Mouse (Mus musculus) B cell, adult 2 months (primary cell): ENCODE results near the gene Fbxw5.
A peak's percentile ranks its signal among the peaks of the same experiment; 100 is the strongest.

Experiments used
- DNase-seq, 2 experiments: peaks; one replicate each; pipeline ENCODE4 v3.0.0; 2022

Fbxw5 gene

DNA sequence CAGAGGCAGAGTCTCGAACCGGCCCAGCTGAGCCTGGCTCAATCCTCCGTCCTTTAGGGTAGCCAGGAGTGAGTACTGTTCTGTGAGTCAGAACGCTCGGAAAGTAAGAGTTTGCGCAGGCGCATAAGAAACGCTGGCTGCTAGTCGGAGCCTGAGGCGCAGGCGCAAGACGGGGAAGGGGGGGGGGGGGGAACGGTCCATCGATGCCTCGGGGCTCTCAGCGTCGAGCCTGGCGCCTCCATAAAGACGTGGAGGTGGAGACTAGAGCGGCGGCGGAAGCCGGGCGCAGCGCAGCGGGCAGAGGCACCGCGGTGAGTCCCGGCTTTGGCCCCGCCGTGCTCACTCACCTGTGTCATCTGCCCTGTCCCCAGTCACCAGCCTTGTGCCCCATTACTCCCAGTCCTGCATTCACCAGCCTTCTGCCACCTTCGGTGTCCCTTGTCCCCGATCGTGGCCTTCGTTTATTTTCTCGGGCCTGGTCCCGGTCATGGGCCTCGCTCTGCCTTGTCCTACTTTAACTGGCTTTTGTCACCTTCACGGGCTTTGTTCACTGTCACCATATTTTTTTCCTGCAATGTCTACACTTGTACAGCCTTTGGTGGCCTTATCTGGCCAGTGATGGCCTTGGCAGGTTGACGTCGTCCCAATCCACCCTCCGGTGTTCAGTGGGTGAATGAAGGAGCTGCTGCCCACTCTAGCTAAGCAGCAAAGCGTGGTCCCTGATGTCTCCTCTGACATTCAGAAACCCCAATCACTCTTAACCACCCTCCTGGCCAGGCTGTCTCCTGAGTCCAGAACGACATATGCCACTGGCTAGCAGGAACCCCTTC is at the start of gene Fbxw5:
Fbxw5 (plus strand) TSS at position 175 of the 830 bp plus-strand sequence.
- DNase-seq: peak; percentile 76 to 78

DNA sequence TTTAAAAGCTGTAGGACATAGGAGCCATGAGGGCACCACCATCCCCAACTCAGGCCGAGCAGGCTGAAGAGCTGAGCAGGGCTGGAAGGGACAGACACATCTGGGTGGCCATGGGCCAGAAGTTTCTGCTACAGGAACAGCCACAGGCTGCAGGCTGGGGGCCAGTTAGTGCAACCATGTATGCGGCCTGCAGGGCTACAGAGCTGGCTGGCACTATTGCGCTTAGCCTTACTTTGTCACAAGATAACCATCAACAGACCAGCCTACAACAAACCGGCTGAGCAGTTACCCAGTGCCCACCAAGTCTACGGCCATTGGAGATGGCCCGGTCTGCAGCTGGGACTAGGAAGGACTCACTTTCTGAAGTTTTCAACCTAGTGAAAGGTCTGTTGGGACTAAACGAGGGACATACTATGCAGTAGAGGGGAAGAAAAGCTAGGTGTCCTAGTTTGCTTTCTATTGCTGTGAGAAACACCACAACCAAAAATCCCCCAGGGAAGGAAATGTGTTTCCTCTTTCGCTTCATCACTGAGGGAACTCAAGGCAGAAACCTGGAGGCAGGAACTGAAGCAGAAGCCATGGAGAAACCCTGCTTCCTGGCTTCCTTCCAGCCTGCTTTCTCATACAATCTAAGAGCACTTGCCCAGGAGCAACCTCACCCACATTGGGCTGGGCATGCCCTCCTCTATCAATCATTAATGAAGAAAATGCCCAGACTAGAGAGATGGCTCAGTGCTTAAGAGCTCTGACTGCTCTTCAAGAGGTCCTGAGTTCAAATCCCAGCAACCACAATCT is 49.5 kb upstream of the Fbxw5 start:
- DNase-seq: no peak

DNA sequence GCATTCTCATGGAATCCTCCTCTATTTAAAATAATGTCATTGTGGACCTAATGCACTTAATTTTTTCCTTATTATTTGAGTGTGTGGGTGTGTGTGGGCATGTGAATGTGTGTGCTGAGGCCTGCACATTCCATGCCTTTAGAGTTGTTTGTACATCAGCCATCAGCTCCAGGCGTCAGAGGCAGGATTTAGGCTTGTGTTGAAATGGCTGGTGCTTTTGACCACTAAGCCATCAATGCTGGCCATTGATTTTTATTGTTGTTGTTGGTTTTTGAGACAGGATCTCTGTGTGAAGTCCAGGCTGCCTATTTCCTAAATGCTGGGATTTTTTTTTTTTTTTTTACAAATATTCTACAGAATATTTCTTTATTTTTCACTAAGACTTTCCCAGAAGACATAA is 47.6 kb upstream of the Fbxw5 start:
- DNase-seq: no peak

DNA sequence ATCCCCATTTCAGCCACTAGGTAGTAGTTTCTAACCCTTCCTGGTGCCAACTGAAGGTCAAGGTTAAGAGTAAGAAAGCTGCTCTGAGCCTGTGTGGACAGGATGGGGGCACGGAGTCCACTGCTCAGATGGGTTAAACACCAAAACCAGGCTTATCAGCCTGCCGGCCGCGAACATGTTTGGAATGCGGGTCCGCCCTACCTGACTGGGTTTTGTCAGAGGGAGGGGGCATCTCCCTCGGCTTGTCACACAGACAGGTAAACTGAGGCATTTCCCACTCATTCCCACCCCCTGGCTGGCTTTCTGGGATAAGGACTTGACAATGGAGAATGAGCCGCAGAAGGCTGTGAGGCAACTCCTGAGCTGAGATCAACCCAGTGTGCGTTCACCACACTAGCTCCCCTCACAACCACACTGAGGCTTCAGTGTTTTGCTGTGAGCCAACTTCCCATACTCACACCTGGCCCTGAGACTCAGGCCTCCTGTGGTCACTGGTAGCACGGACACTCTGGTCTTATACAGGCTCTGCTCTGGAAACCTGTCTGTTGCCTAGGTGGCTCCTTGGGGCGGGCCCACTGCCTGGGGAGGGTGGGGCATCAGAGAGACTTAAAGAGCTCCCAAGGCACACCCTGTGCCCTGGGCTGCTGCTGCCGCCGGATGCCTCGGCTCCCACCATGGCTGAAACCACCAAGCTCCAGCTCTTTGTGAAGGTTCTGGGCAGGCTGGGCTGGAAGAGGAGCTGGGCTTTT is 44.2 kb upstream of the Fbxw5 start, which contains the start of gene Clic3:
Clic3 (plus strand) TSS at position 634 of the 749 bp plus-strand sequence.
- no peak for DNase-seq

DNA sequence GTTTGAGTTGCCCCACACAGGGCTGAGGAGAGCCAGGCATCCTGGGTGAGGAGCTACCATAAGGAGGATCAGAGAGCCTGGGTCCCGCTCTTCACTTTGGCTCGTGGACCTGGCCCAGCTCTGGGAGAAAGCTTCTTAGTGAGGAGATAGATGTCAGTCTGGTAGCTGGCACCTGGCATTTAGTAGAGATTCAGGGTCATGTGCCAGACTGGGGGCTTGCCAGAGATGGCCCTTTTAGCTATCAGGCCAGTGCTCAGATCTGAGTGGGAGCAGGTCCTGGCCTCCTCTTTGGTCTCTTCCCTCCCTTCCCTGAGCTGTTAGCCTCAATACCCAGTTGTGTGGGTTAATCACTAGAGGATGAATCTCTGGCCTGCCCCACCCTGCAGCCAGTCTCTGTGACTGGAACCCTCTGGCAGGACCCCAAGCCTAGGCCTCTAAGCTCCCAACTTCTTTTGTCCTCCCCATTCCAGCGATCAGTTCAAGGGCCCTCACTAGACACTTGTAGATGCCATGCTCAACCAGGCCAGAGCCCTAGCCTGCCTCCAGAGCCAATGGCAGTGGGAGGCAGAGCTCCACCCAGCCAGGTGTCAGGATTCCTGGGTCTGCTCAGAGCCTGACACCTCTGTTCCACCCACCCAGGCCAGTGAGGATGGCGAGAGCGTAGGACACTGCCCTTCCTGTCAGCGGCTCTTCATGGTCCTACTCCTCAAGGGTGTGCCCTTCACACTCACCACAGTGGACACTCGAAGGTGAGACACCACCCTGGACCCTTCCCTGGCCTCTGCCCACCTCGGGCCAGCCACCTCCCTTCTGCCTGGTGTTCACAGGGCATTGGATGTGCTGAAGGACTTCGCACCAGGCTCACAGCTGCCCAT is 43.3 kb upstream of the Fbxw5 start:
- no peak for DNase-seq

DNA sequence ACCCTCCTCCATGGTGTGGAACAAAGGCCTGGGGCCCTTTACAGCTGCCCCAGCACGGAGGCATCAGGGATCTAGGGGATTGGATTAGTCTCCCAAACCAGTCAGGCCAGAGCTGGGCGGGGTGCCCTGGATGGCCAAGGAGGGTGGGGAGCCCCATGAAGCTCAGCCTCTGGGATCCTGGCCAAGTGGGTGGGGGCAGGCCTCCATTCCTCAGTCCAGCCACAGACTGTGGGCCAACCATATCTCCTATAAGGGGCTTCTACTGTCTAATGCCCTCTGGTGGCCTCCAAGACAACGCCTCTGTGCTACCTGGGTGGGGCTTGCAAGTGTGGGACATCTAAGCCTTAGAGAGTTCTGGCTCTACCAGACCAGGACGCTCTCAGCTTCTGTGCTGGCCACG is 41.6 kb upstream of the Fbxw5 start:
- no peak for DNase-seq

DNA sequence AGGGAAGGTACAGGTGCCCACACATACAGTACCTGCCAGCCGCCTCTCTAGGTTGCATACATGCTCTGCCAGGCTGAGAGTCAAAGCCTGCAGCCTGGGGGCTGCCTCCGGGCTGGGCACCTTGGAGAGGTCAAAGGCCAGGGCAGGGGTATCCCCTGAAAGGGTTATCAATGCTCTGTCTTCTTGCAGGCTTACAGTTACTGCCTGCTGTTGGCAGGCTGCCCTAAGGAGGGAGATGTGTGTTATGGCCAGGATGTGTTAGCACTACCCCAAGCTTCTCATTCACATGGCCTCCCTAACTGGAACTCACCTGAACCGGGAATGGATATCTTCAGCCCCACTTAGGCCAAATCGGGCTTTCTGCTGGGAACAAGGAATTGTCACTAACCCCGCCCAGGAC is 40.4 kb upstream of the Fbxw5 start:
- DNase-seq: no peak

DNA sequence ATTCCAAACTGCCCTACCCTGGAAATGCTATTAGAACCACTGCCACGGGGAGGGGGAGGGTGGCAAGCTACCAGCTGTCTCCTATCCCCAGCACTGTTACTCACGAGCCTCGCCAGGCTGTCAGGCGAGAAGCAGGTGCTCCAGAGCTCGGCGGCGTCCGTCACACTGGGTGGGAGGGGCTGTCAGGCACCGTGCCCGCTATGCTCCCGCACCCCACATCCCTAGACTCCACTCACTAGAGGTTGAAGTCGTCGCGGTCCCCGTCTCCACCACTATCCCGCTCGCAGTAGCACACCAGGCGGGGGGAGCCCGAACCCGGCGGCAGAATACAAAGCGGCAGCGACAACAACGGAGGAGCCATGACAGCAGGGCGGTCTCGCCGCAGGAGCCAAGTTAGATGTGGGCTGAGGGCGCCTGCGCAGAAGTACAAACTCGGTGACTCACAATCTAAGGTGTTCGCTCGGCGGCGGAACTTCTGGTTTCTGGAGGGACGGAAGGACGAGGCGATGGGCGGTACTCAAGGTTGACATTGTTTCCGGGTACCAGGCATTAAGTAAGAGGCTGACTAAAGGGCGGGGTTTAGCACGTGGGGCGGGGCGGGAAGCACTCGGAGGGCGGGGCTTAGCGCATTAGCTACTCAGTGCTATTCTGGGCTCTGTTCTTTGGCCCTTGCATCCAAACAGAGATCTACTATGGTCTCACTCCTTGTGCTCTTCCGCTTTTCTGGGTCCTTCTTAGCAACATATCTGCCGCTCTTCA is 39.8 kb upstream of the Fbxw5 start, which contains the start of gene Paxx:
Paxx (minus strand) TSS at position 544 of the 759 bp plus-strand sequence.
- peak; percentile 92 to 94 for DNase-seq

DNA sequence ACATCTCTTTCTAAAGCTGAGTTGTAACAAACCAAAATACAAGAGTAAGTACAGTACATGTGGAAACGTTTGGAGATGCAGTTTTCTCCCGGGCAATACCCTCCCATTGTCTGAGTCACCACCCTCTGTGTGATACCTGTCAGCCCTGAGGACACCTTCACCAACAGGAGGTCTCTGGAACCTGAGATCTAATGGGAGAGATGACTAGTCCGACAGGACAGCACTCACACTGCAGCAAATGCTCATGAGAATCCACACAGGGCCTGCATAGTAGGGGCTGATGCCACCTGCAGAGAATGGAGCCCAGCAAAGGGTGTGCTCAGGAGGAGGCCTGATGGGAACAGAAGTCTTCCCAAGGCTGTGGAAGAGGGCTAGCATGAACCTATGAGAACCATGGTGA is 39.1 kb upstream of the Fbxw5 start:
- no peak for DNase-seq

DNA sequence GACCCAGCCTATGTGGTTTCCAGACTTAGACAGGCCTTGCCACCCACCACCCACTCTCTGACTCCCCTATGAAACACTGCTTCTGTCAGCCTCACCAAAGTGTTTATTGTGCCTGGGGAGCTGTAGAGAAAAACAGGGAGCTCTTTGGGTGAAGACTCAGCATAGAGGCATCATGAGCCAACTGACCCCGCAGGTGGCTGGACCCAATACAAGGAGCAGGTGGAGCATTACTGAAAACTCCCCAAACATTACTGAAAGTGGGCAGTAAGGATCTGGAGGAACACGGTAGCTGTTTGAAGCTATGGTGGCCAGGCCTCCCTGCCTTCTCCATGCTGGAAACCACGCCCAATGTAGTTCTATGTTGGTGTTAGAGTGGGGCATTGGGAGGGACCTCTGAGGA is 36.9 kb upstream of the Fbxw5 start:
- DNase-seq: no peak

DNA sequence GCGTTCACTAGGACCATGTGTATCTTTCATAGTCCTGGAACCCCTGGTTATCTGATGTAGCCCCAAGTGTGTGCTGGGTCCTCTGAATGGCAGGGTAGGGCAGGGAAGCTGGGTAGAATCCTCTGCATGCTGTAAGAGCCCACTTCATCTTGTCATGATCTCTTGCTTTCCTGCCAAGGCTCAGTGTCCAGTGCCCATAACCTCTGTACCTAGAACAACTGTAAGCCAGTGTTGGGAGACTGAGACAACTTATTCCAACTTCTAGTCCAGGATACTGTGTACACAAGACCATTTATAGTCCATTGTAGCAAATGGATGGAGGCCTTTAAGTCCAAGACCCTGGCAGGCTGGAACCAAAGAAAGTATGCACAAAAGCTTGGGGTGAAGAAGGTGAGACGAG is 35.3 kb upstream of the Fbxw5 start:
- DNase-seq: no peak

DNA sequence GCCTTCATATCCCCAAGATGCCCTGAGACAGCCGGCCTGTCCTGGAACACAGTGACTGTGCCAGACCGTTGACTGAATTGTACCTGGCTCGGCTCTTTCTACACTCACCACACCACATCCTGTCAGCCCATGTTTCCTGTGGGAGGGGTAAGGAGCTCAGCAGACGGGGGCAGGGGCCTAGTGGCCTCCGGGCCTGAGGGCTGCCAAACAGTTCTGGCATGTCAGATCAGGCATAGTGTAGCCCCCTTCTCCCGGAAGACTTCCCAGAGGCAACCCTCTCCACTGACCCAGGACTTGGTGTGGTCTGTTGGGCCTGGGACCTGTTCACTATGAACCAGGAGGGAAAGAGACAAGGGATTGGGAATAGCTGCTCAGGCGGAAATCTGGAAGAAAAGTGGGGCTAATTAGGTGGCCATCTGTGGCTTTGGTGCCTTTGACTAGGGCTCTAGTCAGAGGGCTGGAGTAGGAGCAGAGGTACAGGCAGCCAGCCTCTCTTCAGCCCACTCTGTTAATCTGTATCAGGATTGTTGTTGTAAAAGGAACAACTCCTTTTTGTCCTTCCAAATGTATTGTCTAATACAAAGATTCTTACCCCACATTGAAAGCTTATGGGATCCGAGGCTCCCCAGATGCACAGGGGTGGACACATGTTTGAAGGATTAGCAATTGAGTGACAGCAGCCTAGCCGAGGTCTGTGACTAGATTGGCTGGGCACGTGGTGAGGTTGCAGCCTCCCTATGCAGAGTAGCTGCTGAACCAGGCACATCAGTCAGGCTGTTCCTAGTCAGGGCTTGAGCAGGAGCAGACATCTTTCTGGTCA is 34.5 kb upstream of the Fbxw5 start:
- DNase-seq: peak; percentile 79 to 82

DNA sequence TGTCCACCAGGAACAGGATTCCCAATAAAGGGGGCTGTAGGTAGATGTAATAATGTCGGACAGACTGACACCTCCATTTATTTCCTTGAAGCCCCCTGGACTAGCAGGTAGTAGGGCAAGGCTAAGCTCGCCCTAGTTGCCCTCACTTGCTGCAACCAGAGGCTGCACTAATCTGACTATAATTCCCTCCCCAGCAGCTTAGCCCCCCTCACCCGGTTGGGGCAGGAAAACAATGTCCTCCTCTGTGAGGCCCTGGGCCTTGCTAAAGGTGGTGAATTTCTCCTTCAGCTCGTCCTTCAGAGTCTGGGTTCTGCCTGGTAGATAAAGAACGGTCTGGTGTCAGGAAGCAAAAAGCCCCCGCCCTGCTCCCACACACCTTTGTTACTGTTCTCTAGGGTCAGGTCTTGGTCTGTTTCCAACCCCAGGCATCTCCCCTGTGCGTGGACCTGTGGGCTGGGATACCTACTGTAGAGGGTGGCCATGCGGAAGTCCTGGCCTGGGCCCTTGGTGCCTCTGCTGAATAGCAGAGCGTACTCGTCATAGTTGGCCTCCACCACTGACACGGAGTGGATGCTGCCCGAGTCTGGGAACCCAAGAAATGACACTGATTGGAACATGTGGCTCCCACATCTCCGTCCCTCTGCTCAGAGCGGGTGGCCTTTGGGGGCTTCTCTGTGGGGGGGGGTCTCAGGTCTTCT is 32.8 kb upstream of the Fbxw5 start:
- no peak for DNase-seq

DNA sequence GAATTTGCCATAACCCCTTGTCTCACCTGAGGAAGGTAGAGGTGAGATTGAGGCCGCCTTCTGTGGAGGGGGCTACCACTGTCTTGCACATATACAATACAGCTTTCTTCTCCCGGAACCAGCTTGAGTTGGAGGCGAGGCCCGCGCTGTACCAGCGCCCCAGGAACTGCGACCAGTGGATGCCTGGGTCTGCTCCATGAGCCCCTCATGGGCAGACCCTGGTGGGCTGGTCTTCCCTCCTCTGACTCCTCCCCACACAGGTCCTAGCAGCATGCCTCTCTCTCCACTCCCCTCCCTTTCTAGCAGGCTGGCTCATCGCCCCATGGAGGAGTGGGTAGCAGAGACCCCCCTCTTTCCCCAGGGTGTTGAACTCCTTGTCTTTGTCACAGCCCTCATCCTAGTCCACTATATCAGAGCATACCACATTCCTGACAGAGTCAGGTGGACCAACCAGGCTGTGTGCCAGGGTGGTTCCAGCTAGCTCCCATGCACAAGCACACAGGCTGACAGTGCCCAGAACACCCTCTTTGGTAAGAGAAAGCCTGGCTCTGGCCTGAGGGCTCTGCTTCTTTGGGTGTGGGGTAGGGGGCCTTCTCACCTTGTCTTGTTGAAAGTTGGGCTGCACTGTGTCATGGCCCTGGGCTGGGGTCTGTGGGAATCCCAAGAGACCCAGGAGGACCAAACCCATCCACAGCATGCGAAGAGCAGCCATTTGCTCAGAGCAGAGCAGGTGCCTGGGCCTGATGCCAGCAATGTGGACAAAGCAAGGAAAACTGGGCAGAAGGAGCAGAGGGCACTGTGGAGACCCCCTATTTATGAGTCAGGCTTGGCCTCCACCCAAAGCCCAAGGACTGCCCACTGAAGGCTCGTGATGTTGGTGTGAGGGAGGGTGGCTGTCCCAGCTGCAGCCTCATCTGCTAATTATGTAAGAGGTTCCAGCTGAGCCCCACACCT is 31.3 kb upstream of the Fbxw5 start:
- no peak for DNase-seq

DNA sequence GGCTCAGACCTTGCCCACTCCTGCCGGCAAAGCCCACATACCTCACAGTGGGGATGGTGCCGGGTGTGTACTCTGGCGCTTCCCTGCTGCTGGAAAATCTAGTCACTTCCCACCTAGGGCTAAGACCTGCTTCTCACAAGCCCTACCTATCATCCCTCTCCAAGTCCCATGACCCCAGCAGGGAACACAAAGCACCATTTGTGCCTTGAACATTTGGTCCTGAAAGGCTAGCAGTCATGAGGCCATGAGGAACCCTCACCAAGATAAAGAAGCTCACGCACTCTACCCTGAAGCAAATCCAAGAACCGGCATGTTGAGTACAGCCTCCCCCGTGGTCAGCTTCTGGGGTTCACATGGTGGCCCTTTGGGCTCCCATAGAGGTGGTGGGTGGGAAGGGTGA is 30.6 kb upstream of the Fbxw5 start, which contains the start of gene Ptgds:
Ptgds (minus strand) TSS at position 78 of the 400 bp plus-strand sequence.
- DNase-seq: no peak

DNA sequence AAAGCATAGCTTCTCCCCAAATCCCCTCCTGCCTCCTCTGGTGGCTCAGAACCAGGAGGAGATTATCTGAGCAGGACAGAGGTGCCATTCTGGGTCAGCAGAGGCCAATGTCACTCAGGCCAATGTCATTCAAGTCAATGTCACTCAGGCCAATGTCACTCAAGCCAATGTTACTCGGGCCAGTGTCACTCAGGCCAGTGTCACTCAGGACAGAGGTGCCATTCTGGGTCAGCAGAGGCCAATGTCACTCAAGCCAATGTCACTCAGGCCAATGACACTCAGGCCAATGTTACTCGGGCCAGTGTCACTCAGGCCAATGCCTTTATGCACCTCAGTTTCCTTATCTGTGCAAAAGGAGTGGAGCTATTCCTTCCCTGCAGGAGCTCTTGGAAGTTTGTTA is 28.0 kb upstream of the Fbxw5 start:
- no peak for DNase-seq

DNA sequence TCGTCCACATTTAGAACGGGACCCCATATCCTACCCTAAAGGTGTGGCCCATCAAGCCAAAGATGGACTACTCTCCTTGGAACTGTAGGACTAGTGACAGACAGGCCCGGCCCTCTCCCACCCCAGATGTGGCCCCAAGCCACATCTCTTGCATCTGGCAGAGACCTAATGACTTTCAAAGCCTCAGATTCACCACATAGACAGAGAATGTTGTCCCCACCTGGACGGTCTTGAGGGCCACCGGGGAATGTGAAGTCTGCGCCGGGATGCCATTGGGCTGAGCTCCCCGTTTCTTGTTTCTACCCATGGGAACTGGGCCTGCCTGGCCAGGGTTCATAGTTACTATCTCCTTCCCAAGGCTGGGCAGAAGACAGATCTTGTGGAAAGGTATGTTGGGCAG is 23.0 kb upstream of the Fbxw5 start:
- DNase-seq: no peak

DNA sequence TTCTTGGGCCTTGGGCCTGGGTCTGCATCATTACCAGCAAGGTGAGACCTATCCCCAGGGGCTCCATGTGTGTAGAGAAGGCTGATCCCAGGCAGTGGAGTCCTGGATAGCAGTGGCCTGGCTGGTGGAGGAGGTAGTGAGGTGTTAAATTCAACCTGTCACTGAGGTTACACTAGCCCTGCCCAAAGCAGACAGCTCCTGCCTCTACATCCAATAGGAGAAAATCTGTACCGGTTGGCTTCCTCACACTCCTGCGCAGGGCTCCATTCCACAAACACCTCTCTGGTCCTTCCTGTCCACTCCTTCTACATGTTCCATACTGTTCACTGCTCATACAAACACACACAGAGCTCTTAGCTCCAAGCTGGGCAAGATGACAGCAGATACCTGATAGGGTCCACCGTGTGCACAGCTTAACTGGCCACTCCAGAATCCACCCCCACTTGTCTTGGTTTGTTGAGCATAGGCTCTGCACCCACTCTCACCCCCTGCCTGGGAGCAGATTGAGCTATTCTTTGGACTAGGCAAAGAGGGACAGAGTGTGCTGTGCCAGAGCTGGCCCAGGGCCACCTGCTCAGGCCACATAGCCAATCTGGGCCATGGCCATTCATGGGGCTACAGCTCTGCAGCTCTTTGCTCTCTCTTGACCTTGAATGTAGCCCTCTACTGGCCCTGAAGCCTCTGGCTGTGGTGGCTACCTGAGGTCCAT is 22.4 kb upstream of the Fbxw5 start:
- no peak for DNase-seq
